16 mouse cellular contexts compared by ENCODE assay signal in the genomic region with DNA sequence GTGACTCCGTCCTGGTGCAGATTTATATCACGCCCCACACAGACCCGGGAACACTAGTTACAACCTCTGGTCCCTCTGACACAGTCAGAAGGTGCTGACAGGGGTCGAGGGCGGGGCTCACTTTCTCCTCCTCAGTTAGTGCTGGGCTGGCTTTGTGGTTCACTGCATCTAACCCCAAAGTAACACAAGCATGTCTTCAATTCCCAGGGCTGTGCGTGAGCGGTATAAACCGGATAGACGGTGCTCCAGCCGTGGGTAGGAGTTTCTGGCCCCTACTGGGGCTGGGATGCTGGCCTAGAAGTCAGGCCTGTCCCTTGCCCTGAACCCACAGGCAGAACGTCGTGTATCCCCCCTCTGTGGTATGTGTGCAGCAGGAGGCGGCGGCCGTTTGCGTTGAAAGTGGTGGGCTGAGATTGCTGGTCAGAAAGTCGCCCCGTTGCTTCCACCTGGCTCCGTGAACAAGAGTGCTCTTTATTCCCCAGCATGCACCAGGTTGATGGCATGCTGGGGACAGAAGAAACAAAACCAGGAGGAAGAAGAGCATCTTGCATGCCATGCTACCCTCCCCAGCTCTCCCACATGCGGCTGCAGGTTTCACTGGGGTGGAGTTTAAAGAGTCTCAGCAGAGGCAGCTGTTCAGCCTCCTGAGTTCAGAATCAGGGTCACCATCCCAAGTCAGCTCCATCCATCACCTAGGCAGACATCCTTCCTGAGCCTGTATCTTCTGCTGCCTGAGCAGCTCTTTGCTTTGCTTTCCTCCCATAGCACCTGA.
DNase-seq lines count a peak whose midpoint lies in the region; ATAC-seq lines count a peak whose summit lies in the region.
"Had no signal": no experiment of that assay in that cellular context is flagged by ENCODE, and none has a peak within 500 bp of the region (broad histone marks: within the 10 kb centered on the region; RNA-seq: fewer than 3 reads in every experiment).

No protein-coding gene starts in this region.

- no peak for ATAC-seq in erythroid progenitor cell, adult 5-6 weeks (replicated peaks; ENCODE audit: low FRiP score, poor library complexity, severe bottlenecking)
- ATAC-seq: forebrain, embryonic 14.5 days; liver, postnatal 0 days; Patski had no signal

- peak; percentile 80 for DNase-seq in heart, adult 11 months
- DNase-seq in heart, adult 18-20 months = no peak
- DNase-seq in kidney, postnatal 10 days = peak; percentile 37
- DNase-seq in kidney, adult 8-10 months = no peak
- DNase-seq in embryo, embryonic 11 days = peak; percentile 42
- DNase-seq in kidney, postnatal 36 days = peak; percentile 14 to 38
- no peak for DNase-seq in left cerebral cortex, adult 18-20 months (ENCODE audit: low spot score in 2 of 2)
- DNase-seq: cerebellum, postnatal 10 days; heart, adult 2 months; heart, postnatal 14 days; liver, postnatal 0 days; midbrain, embryonic 14.5 days; thymus, postnatal 14 days had no signal

Comparison
In these comparisons a context has a peak if more than half of its experiments do, and no peak if none do; other contexts are left out.
1. DNase-seq: peak in heart, adult 11 months (single experiment), kidney, postnatal 10 days (single experiment), embryo, embryonic 11 days (single experiment) and kidney, postnatal 36 days (2 of 2); none in heart, adult 18-20 months (0 of 2), kidney, adult 8-10 months (0 of 2) and left cerebral cortex, adult 18-20 months (0 of 2).